Mouse (Mus musculus): ENCODE measurements around the gene Hnrnpab. TPM values are rescaled to one million over a fixed set of nuclear protein-coding genes. Genes with fewer than 3 reads are reported as not detected.

Hnrnpab gene
- polyA plus RNA-seq, 1 experiment from 2014 or later: 703 TPM

DNA sequence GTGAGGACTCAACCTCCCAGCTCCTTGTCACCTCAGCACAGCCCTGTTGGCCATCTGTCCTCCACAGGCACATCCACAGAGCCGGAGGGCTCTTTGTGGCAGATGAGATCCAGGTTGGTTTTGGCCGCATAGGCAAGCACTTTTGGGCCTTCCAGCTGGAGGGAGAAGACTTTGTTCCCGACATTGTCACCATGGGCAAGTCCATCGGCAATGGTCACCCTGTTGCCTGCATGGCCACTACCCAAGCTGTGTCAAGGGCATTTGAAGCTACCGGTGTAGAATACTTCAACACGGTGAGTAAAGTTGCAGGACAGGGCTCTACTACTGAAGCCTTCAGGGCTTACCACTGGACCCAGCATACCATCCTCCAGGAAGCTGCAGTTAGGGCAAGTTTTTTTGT, 12.8 kb downstream of the Hnrnpab start:
- WGBS: 85% methylated on average over 6 of the region's 6 CpGs
- H3K9ac ChIP-seq: no peak overlapping the region
- no peak overlapping the region for H3K27ac ChIP-seq (ENCODE audit: low read depth)
- no peak overlapping the region for H3K4me3 ChIP-seq (ENCODE audit: low read depth, low read length)
- H3K9me3 ChIP-seq (ENCODE audit: low read depth, low read length): no peaks in the 10 kb centered on the region
- no peak for DNase-seq
- no peak overlapping the region for H3K4me2 ChIP-seq
- peaks cover 98% of the 10 kb centered on the region for H3K36me3 ChIP-seq (ENCODE audit: insufficient read depth)
- H3K27me3 ChIP-seq (ENCODE audit: insufficient read depth, low read length): no peaks in the 10 kb centered on the region
- no peaks in the 10 kb centered on the region for H3K4me1 ChIP-seq (ENCODE audit: insufficient read depth)
- ATAC-seq (ENCODE audit: insufficient read depth): no peak
- TF ChIP-seq CTCF (IDR thresholded peaks at IDR 0.05; ENCODE audit: low read depth): no peak

DNA sequence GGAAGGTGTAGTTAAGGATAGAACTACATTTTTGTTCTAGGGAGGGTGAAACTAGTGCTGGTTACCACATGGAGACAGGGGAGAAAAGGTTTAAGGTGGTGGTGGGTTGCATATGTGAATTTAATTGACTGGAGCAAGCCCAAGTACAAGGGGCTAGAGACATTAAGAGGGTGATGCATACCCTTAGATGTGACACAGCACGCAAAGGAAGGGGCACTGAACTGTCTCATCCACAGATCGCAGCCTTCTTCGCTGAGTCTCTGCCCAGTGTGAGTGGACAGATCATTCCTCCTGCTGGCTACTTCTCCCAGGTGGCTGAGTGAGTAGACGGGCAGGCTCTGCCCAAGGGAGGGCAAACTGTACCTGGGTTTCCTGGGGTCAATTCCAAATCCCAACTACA, 13.3 kb downstream of the Hnrnpab start:
- TF ChIP-seq CTCF (IDR thresholded peaks at IDR 0.05; ENCODE audit: low read depth): no peak
- no peak overlapping the region for H3K4me3 ChIP-seq (ENCODE audit: low read depth, low read length)
- DNase-seq (no peak), ATAC-seq (ENCODE audit: insufficient read depth) (no peak)
- no peaks in the 10 kb centered on the region for H3K4me1 ChIP-seq (ENCODE audit: insufficient read depth)
- no peak overlapping the region for H3K9ac ChIP-seq
- peaks cover 98% of the 10 kb centered on the region for H3K36me3 ChIP-seq (ENCODE audit: insufficient read depth)
- no peak overlapping the region for H3K27ac ChIP-seq (ENCODE audit: low read depth)
- no peak overlapping the region for H3K4me2 ChIP-seq
- 93% methylated on average over 4 of the region's 4 CpGs for WGBS
- H3K27me3 ChIP-seq (ENCODE audit: insufficient read depth, low read length): no peaks in the 10 kb centered on the region
- H3K9me3 ChIP-seq (ENCODE audit: low read depth, low read length): no peaks in the 10 kb centered on the region

DNA sequence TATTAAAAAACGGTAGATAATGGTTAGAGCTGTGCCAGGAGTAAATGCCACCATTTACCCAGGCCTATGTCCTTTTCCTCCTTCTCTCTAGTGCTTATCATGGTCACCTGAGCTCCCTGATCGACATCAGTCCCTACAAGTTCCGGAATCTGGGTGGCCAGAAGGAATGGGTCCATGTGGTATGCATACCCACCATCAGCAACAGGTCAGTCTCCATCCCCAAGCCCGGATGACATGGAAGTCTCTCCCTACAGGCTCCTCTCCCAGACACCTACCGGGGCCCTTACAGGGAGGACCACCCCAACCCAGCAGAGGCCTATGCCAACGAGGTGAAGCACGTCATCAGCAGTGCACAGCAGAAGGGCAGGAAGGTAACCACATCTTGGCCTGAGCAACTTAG, 14.7 kb downstream of the Hnrnpab start:
- 83% methylated on average over 7 of the region's 7 CpGs for WGBS
- H3K36me3 ChIP-seq (ENCODE audit: insufficient read depth): peaks cover 98% of the 10 kb centered on the region
- DNase-seq (no peak), ATAC-seq (ENCODE audit: insufficient read depth) (no peak; the same call in 1 of the 2 replicates)
- no peak overlapping the region for H3K9ac ChIP-seq
- no peak for TF ChIP-seq CTCF (IDR thresholded peaks at IDR 0.05; ENCODE audit: low read depth)
- H3K4me2 ChIP-seq: no peak overlapping the region
- H3K9me3 ChIP-seq (ENCODE audit: low read depth, low read length): no peaks in the 10 kb centered on the region
- no peaks in the 10 kb centered on the region for H3K27me3 ChIP-seq (ENCODE audit: insufficient read depth, low read length)
- no peak overlapping the region for H3K27ac ChIP-seq (ENCODE audit: low read depth)
- H3K4me1 ChIP-seq (ENCODE audit: insufficient read depth): no peaks in the 10 kb centered on the region
- no peak overlapping the region for H3K4me3 ChIP-seq (ENCODE audit: low read depth, low read length)

DNA sequence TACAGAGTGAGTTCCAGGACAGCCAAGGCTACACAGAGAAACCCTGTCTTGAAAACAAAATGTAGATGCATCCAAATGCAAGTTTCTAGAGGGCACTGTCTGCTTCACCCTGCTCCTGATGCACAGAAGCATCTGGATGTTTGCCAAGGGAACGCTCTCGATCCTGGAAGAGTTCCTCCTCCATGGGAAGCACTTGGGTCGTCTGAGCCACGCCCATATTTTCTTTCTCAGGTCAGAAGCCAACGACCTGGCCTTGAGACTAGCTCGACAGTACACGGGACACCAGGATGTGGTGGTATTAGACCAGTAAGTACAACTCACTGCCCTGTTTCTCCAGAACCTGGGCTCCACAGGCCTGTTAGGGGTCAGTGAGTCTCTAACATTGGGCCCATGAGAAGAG, 15.5 kb downstream of the Hnrnpab start:
- Histone ChIP-seq H3K9me3 (ENCODE audit: low read depth, low read length) (no peaks in the 10 kb centered on the region), H3K27me3 (ENCODE audit: insufficient read depth, low read length) (no peaks in the 10 kb centered on the region), H3K4me2 (no peak overlapping the region), H3K4me3 (ENCODE audit: low read depth, low read length) (no peak overlapping the region), H3K9ac (no peak overlapping the region), H3K36me3 (ENCODE audit: insufficient read depth) (peaks cover 98% of the 10 kb centered on the region), H3K27ac (ENCODE audit: low read depth) (no peak overlapping the region), H3K4me1 (ENCODE audit: insufficient read depth) (no peaks in the 10 kb centered on the region)
- WGBS: 48% methylated on average over 7 of the region's 7 CpGs
- peak; percentile 54 for DNase-seq
- no peak for ATAC-seq (ENCODE audit: insufficient read depth)
- no peak for TF ChIP-seq CTCF (IDR thresholded peaks at IDR 0.05; ENCODE audit: low read depth)

DNA sequence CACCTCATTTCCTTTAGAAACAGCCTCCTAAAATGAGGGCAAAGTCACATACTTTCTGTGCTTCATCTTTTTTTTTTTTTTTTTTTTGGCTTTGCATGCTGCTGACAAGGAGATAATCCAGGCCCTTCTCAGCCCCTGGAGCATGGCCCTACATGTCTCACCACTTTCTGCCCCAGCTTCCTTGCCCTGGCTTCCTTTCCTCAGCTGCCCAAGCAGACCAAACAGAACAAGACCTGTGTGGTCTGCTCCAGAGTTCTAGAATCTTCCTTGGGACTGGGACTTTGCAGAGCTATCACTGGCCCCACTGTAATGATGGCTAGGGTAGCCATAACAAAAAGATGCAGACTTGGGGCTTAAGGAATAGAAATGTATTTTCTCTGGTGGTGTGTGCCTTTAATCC, 16.6 kb downstream of the Hnrnpab start:
- no peak for ATAC-seq (ENCODE audit: insufficient read depth)
- Histone ChIP-seq H3K4me3 (ENCODE audit: low read depth, low read length) (no peak overlapping the region), H3K27me3 (ENCODE audit: insufficient read depth, low read length) (no peaks in the 10 kb centered on the region), H3K36me3 (ENCODE audit: insufficient read depth) (peaks cover 88% of the 10 kb centered on the region), H3K9me3 (ENCODE audit: low read depth, low read length) (no peaks in the 10 kb centered on the region), H3K9ac (no peak overlapping the region), H3K27ac (ENCODE audit: low read depth) (no peak overlapping the region), H3K4me1 (ENCODE audit: insufficient read depth) (no peaks in the 10 kb centered on the region), H3K4me2 (no peak overlapping the region)
- no peak for TF ChIP-seq CTCF (IDR thresholded peaks at IDR 0.05; ENCODE audit: low read depth)
- no peak for DNase-seq

DNA sequence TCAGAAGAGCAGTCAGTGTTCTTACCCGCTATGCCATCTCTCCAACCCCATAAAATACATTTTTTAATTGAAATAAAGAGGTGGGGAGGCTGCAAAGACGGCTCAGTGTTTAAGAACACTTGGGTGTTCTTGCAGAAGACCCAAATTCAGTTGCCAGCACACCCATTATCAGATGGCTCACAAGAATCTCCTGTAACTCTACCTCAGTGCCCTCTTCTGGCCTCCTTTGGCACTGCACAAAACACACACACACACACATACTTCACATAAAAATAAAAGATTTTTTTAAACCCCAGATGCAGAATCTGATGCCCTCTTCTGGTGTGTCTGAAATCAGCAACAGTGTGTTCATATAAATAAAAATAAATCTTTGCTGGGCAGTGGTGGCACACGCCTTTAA, 17.8 kb downstream of the Hnrnpab start:
- 94% methylated on average over 3 of the region's 3 CpGs for WGBS
- DNase-seq: no peak
- Histone ChIP-seq H3K36me3 (ENCODE audit: insufficient read depth) (peaks cover 79% of the 10 kb centered on the region), H3K4me3 (ENCODE audit: low read depth, low read length) (no peak overlapping the region), H3K4me2 (no peak overlapping the region), H3K9ac (no peak overlapping the region), H3K4me1 (ENCODE audit: insufficient read depth) (peaks cover 3% of the 10 kb centered on the region; the same call in 1 of the 2 replicates), H3K27me3 (ENCODE audit: insufficient read depth, low read length) (no peaks in the 10 kb centered on the region), H3K27ac (ENCODE audit: low read depth) (no peak overlapping the region), H3K9me3 (ENCODE audit: low read depth, low read length) (no peaks in the 10 kb centered on the region)
- no peak for TF ChIP-seq CTCF (IDR thresholded peaks at IDR 0.05; ENCODE audit: low read depth)
- ATAC-seq (ENCODE audit: insufficient read depth): no peak

DNA sequence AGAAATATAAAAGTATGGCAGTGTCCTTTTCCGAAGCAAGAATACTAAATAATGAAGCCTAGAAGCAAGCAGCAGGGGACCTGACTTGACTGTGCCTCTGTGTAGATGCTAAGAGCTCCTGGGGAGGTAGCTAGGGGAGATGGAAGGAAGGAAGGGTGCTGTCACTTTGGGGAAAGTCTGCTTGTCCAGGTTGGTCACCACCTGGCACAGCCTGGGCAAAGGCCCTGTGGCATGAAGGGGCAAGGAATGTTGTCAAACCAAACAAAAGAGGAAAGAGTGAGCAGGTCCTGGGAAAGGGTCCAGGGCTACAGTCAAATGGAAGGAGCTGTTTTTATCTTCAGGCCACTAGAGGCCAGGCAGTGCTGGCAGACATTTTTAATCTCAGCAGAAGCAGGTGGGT, 19.6 kb downstream of the Hnrnpab start:
- H3K4me2 ChIP-seq: no peak overlapping the region
- no peak overlapping the region for H3K27ac ChIP-seq (ENCODE audit: low read depth)
- peaks cover 4% of the 10 kb centered on the region; the same call in 1 of the 2 replicates for H3K4me1 ChIP-seq (ENCODE audit: insufficient read depth)
- WGBS: 100% methylated on average over 1 of the region's 1 CpGs
- ATAC-seq (ENCODE audit: insufficient read depth) (no peak), DNase-seq (no peak)
- H3K27me3 ChIP-seq (ENCODE audit: insufficient read depth, low read length): no peaks in the 10 kb centered on the region
- no peak for TF ChIP-seq CTCF (IDR thresholded peaks at IDR 0.05; ENCODE audit: low read depth)
- H3K9me3 ChIP-seq (ENCODE audit: low read depth, low read length): no peaks in the 10 kb centered on the region
- H3K4me3 ChIP-seq (ENCODE audit: low read depth, low read length): no peak overlapping the region
- H3K36me3 ChIP-seq (ENCODE audit: insufficient read depth): peaks cover 61% of the 10 kb centered on the region
- H3K9ac ChIP-seq: no peak overlapping the region

DNA sequence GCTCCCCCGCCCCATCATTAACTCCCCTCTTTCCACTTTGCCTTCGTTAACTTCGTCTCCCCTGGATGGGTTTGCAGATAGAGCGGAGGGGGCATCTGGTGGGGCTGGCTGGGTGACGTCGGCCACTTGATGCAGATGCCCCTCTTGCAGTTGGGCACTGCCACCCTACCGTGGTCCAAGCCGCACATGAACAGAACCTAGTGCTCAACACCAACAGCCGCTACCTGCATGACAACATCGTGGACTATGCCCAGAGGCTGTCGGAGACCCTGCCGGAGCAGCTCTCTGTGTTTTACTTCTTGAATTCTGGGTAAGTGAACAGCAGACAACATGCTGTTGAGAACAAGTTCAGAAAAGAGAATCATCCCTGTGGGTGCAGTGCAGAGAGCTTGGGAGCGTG, 20.2 kb downstream of the Hnrnpab start:
- ATAC-seq (ENCODE audit: insufficient read depth) (no peak), DNase-seq (no peak)
- Histone ChIP-seq H3K4me1 (ENCODE audit: insufficient read depth) (peaks cover 4% of the 10 kb centered on the region; the same call in 1 of the 2 replicates), H3K36me3 (ENCODE audit: insufficient read depth) (peaks cover 55% of the 10 kb centered on the region), H3K27ac (ENCODE audit: low read depth) (no peak overlapping the region), H3K4me3 (ENCODE audit: low read depth, low read length) (no peak overlapping the region), H3K9ac (no peak overlapping the region), H3K4me2 (no peak overlapping the region), H3K27me3 (ENCODE audit: insufficient read depth, low read length) (no peaks in the 10 kb centered on the region), H3K9me3 (ENCODE audit: low read depth, low read length) (no peaks in the 10 kb centered on the region)
- WGBS: 94% methylated on average over 13 of the region's 13 CpGs
- TF ChIP-seq CTCF (IDR thresholded peaks at IDR 0.05; ENCODE audit: low read depth): no peak

All from lung, embryonic 14.5 days (tissue).